Mouse (Mus musculus): ENCODE measurements around the gene Arhgap10. TPM values are rescaled to one million over a fixed set of nuclear protein-coding genes. Genes with fewer than 3 reads are reported as not detected.

The Arhgap10 gene
- polyA plus RNA-seq, 1 experiment from 2014 or later, result 20.7 TPM

DNA sequence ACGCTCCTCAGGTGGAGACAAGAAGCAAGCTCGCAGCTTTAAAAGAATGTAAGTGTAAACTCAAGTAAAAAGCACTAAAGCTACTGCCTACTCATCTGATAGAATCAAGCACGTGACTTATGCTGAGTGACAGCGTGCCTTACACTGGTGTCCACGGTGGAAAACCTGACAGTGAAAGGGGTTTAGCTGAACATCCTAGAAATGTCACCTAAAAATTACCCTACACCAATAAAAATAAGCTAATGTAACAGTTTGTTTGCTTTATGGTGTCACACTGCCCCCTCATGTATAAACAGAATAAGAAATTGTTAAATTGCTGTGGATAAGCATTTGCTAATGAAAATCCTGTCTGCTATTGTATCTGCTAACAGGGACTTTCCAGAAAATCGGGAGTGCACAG is 206.0 kb downstream of the Arhgap10 start:
- Histone ChIP-seq H3K36me3 (peaks cover 21% of the 10 kb centered on the region), H3K27ac (replicated peaks) (no peak overlapping the region), H3K27me3 (replicated peaks) (no peaks in the 10 kb centered on the region), H3K4me2 (no peak overlapping the region), H3K4me3 (no peak overlapping the region), H3K9ac (no peak overlapping the region), H3K4me1 (peaks cover 11% of the 10 kb centered on the region), H3K9me3 (no peaks in the 10 kb centered on the region)
- no peak for ATAC-seq (ENCODE audit: extremely low read depth, insufficient number of reproducible peaks, low FRiP score, low TSS enrichment)
- 78% methylated on average over 6 of the region's 6 CpGs for WGBS

DNA sequence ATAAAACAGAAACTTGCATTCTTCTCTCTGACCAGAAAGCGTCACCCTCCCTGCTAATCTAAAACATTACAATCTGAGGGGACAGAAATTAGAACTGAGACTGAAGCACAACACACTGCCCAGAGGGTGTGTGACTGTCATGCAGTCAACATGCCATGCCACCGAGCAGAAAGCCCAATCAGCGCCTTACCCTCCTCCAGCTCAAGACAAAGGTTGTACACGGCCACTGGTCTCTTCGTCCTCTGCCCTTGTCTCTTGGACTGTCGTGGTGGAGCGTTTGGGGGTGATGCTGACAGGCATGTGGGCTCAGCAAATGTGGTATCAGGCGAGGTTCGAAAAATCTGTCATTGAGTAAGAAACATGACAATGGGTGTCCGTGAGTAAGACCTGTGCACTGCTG is 207.2 kb downstream of the Arhgap10 start:
- Histone ChIP-seq H3K4me2 (no peak overlapping the region), H3K4me1 (peaks cover 11% of the 10 kb centered on the region), H3K36me3 (peaks cover 22% of the 10 kb centered on the region), H3K27me3 (replicated peaks) (no peaks in the 10 kb centered on the region), H3K4me3 (no peak overlapping the region), H3K9me3 (no peaks in the 10 kb centered on the region), H3K27ac (replicated peaks) (no peak overlapping the region), H3K9ac (no peak overlapping the region)
- WGBS, result 78% methylated on average over 10 of the region's 10 CpGs
- ATAC-seq (ENCODE audit: extremely low read depth, insufficient number of reproducible peaks, low FRiP score, low TSS enrichment), result no peak

DNA sequence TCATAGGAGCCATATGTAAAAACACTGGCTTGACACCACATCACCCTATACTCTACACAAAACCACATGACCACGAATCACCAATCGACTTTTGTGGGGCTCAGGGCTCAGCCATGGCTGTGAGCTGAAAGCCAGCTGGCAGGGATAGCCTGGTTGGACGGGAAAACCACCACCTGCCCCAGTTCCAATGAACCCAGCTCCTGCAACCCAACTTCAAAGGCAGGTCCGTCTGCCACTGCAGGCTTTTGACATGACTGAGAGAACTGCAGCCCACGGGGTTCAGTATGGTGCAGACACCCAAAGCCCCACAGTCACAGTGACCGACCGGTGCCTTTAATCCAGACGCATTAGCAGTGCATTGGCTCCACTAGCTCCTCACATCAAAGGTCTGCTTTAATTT is 207.7 kb downstream of the Arhgap10 start:
- Histone ChIP-seq H3K27ac (replicated peaks) (no peak overlapping the region), H3K27me3 (replicated peaks) (no peaks in the 10 kb centered on the region), H3K36me3 (peaks cover 24% of the 10 kb centered on the region), H3K4me3 (no peak overlapping the region), H3K9ac (no peak overlapping the region), H3K9me3 (no peaks in the 10 kb centered on the region), H3K4me2 (no peak overlapping the region), H3K4me1 (peaks cover 11% of the 10 kb centered on the region)
- no peak for ATAC-seq (ENCODE audit: extremely low read depth, insufficient number of reproducible peaks, low FRiP score, low TSS enrichment)
- 81% methylated on average over 8 of the region's 8 CpGs for WGBS

GRCm38 (mm10) chr8:77294599-77294998 is 223.2 kb downstream of the Arhgap10 start:
- no peak overlapping the region for H3K27ac ChIP-seq (replicated peaks)
- H3K4me2 ChIP-seq, result no peak overlapping the region
- no peak overlapping the region for H3K4me3 ChIP-seq
- H3K9ac ChIP-seq, result no peak overlapping the region
- H3K36me3 ChIP-seq, result peaks cover 24% of the 10 kb centered on the region
- no peak for ATAC-seq (ENCODE audit: extremely low read depth, insufficient number of reproducible peaks, low FRiP score, low TSS enrichment)
- H3K4me1 ChIP-seq, result peaks cover 3% of the 10 kb centered on the region; the same call in 1 of the 2 replicates
- peaks cover 7% of the 10 kb centered on the region; the same call in 1 of the 2 replicates for H3K9me3 ChIP-seq
- WGBS, result 86% methylated on average over 11 of the region's 11 CpGs
- no peaks in the 10 kb centered on the region for H3K27me3 ChIP-seq (replicated peaks)

DNA sequence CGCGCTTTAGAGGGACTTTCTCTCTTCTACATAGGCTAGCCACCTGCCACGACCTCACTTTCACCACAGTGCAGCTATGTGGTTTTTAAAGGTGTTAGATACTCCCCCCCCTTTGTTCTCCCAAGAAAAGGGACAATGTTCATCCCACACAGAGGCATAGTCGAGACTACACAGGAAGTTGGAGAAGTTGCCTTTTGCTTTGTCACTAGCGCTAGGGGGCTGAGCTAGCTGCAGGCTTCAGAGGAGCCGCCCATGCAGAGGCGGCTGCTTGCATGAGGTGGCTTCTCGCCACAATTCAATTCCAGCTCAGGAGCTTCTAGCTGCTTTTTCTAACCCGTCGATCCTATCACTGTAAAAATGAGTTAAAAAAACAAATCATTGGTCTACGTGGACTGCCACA is 225.1 kb downstream of the Arhgap10 start:
- no peak overlapping the region for H3K4me2 ChIP-seq
- no peak overlapping the region for H3K27ac ChIP-seq (replicated peaks)
- H3K9me3 ChIP-seq, result peaks cover 7% of the 10 kb centered on the region; the same call in 1 of the 2 replicates
- ATAC-seq (ENCODE audit: extremely low read depth, insufficient number of reproducible peaks, low FRiP score, low TSS enrichment), result no peak
- peaks cover 20% of the 10 kb centered on the region for H3K36me3 ChIP-seq
- no peak overlapping the region for H3K4me3 ChIP-seq
- 75% methylated on average over 11 of the region's 11 CpGs for WGBS
- H3K9ac ChIP-seq, result no peak overlapping the region
- H3K4me1 ChIP-seq, result peaks cover 7% of the 10 kb centered on the region; the same call in 1 of the 2 replicates
- H3K27me3 ChIP-seq (replicated peaks), result no peaks in the 10 kb centered on the region

- no peak overlapping the region for H3K9ac ChIP-seq
- H3K27ac ChIP-seq (replicated peaks), result no peak overlapping the region
- no peak overlapping the region for H3K4me3 ChIP-seq
- ATAC-seq (ENCODE audit: extremely low read depth, insufficient number of reproducible peaks, low FRiP score, low TSS enrichment), result no peak
- H3K9me3 ChIP-seq, result peaks cover 7% of the 10 kb centered on the region; the same call in 1 of the 2 replicates
- peaks cover 15% of the 10 kb centered on the region for H3K36me3 ChIP-seq
- no peaks in the 10 kb centered on the region for H3K27me3 ChIP-seq (replicated peaks)
- 76% methylated on average over 4 of the region's 4 CpGs for WGBS
- no peak overlapping the region for H3K4me2 ChIP-seq
- H3K4me1 ChIP-seq, result peaks cover 7% of the 10 kb centered on the region; the same call in 1 of the 2 replicates
These were observed 225.6 kb downstream of the Arhgap10 start for GRCm38 (mm10) chr8:77292120-77292519.

DNA sequence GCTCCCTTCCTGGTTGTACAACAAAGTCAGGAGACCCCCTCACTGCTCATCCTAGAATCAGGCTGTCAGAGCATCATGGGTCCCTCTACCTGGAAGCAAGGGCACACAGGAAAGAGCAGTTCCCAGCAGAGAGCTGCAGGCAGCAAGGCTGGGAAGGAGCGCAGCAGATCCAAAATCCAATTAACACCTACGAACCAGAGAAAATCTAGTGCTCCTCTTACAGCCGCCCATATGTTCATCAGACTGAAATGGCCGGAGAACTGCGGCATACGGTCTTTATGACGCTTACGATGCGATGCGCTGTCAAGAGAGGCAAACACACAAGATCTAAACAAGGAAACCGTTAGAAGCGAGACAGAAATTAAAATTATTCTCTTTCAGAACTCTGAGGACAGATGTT is 229.3 kb downstream of the Arhgap10 start:
- Histone ChIP-seq H3K36me3 (peaks cover 6% of the 10 kb centered on the region; the same call in 1 of the 2 replicates), H3K4me1 (peaks cover 7% of the 10 kb centered on the region), H3K9me3 (peaks cover 10% of the 10 kb centered on the region), H3K4me3 (no peak overlapping the region), H3K4me2 (no peak overlapping the region), H3K9ac (no peak overlapping the region), H3K27me3 (replicated peaks) (no peaks in the 10 kb centered on the region), H3K27ac (replicated peaks) (no peak overlapping the region)
- ATAC-seq (ENCODE audit: extremely low read depth, insufficient number of reproducible peaks, low FRiP score, low TSS enrichment), result no peak
- WGBS, result 89% methylated on average over 12 of the region's 12 CpGs

DNA sequence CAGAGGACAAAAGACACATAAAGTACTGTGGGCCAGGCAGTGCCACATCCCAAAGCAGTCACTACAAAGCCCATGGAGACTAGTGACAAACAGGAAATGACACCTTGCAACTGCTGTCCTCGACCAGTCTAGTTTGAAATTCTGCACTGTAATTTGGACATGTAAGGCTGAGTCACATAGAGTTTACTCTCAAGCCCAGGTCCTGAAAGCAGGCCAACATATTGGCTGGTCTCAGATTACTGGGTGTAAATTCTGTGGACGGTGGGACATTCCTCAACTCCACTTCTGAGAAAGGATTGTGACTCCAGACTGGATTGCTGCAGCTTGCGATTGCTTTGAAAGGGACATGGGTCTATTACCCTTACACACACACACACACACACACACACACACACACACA is 229.7 kb downstream of the Arhgap10 start:
- H3K4me2 ChIP-seq, result no peak overlapping the region
- H3K4me1 ChIP-seq, result peaks cover 12% of the 10 kb centered on the region
- H3K9me3 ChIP-seq, result peaks cover 10% of the 10 kb centered on the region
- 46% methylated on average over 3 of the region's 3 CpGs for WGBS
- ATAC-seq (ENCODE audit: extremely low read depth, insufficient number of reproducible peaks, low FRiP score, low TSS enrichment), result no peak
- no peaks in the 10 kb centered on the region for H3K27me3 ChIP-seq (replicated peaks)
- H3K27ac ChIP-seq (replicated peaks), result no peak overlapping the region
- peaks cover 6% of the 10 kb centered on the region; the same call in 1 of the 2 replicates for H3K36me3 ChIP-seq
- H3K9ac ChIP-seq, result no peak overlapping the region
- H3K4me3 ChIP-seq, result no peak overlapping the region

DNA sequence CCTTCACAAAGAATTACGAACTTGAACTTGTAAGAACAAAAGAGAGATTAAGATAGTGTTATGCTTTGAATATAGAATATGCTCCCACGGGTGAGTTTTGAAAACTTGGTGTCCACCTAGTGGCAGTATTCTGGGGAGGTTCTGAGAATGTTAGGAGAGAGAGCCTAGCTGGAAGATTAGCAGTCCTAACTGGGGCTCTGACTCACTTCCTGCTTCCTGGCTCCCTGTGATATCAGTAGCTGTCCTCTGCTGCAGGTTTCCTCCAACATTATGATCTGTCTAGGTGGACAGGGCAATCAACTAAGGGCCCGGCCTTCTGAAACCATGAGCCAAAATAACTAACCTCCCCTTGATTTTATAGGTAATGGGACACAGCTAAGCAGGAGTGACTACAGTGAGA is 233.3 kb downstream of the Arhgap10 start:
- Histone ChIP-seq H3K4me3 (no peak overlapping the region), H3K9me3 (peaks cover 10% of the 10 kb centered on the region), H3K36me3 (peaks cover 6% of the 10 kb centered on the region; the same call in 1 of the 2 replicates), H3K27me3 (replicated peaks) (no peaks in the 10 kb centered on the region), H3K4me2 (no peak overlapping the region), H3K4me1 (peaks cover 11% of the 10 kb centered on the region), H3K9ac (no peak overlapping the region), H3K27ac (replicated peaks) (no peak overlapping the region)
- 73% methylated on average over 3 of the region's 3 CpGs for WGBS
- ATAC-seq (ENCODE audit: extremely low read depth, insufficient number of reproducible peaks, low FRiP score, low TSS enrichment), result no peak

GRCm38 (mm10) chr8:77282605-77283236 is 235.0 kb downstream of the Arhgap10 start:
- peaks cover 6% of the 10 kb centered on the region; the same call in 1 of the 2 replicates for H3K36me3 ChIP-seq
- H3K4me3 ChIP-seq, result no peak overlapping the region
- WGBS, result 78% methylated on average over 7 of the region's 7 CpGs
- H3K9me3 ChIP-seq, result peaks cover 10% of the 10 kb centered on the region
- H3K27ac ChIP-seq (replicated peaks), result no peak overlapping the region
- no peak overlapping the region for H3K9ac ChIP-seq
- no peaks in the 10 kb centered on the region for H3K27me3 ChIP-seq (replicated peaks)
- H3K4me2 ChIP-seq, result no peak overlapping the region
- peaks cover 10% of the 10 kb centered on the region; the same call in 1 of the 2 replicates for H3K4me1 ChIP-seq
- no peak for ATAC-seq (ENCODE audit: extremely low read depth, insufficient number of reproducible peaks, low FRiP score, low TSS enrichment)

- Histone ChIP-seq H3K27ac (replicated peaks) (no peak overlapping the region), H3K4me2 (no peak overlapping the region), H3K4me3 (no peak overlapping the region), H3K9ac (no peak overlapping the region), H3K4me1 (peaks cover 20% of the 10 kb centered on the region), H3K36me3 (peaks cover 19% of the 10 kb centered on the region), H3K9me3 (peaks cover 6% of the 10 kb centered on the region), H3K27me3 (replicated peaks) (no peaks in the 10 kb centered on the region)
- WGBS, result 47% methylated on average over 3 of the region's 3 CpGs
- ATAC-seq (ENCODE audit: extremely low read depth, insufficient number of reproducible peaks, low FRiP score, low TSS enrichment), result no peak
These were observed 237.8 kb downstream of the Arhgap10 start for GRCm38 (mm10) chr8:77279977-77280376.

- Histone ChIP-seq H3K4me1 (peaks cover 17% of the 10 kb centered on the region), H3K4me2 (no peak overlapping the region), H3K27ac (replicated peaks) (no peak overlapping the region), H3K4me3 (no peak overlapping the region), H3K27me3 (replicated peaks) (no peaks in the 10 kb centered on the region), H3K9ac (no peak overlapping the region), H3K36me3 (peaks cover 14% of the 10 kb centered on the region; the same call in 1 of the 2 replicates), H3K9me3 (no peaks in the 10 kb centered on the region)
- no peak for ATAC-seq (ENCODE audit: extremely low read depth, insufficient number of reproducible peaks, low FRiP score, low TSS enrichment)
- 93% methylated on average over 4 of the region's 4 CpGs for WGBS
These were observed 239.5 kb downstream of the Arhgap10 start for GRCm38 (mm10) chr8:77278246-77278645.
